Mouse (Mus musculus) G1E (cell line): ENCODE results near the gene Ube2d3.

Experiments
- CTCF ChIP-seq: IDR thresholded peaks from 2 replicates; pipeline ENCODE4 v1.5.1; 2012; ENCODE audit warnings: low read depth, low read length, inconsistent platforms, mixed read lengths
- GATA1 ChIP-seq: IDR thresholded peaks from 2 replicates; pipeline ENCODE4 v1.6.1; 2012; ENCODE audit warnings: borderline replicate concordance, low read length, inconsistent platforms, mixed read lengths
- POLR2AphosphoS5 ChIP-seq: IDR thresholded peaks from 2 replicates; pipeline ENCODE4 v1.6.1; 2012; ENCODE audit warnings: low read depth, low read length, inconsistent platforms; ENCODE audit not compliant: insufficient replicate concordance
- TAL1 ChIP-seq: conservative IDR thresholded peaks from 2 replicates; pipeline ENCODE4 v1.6.1; 2012; ENCODE audit warnings: low read depth, low read length, inconsistent platforms, mixed read lengths

DNA sequence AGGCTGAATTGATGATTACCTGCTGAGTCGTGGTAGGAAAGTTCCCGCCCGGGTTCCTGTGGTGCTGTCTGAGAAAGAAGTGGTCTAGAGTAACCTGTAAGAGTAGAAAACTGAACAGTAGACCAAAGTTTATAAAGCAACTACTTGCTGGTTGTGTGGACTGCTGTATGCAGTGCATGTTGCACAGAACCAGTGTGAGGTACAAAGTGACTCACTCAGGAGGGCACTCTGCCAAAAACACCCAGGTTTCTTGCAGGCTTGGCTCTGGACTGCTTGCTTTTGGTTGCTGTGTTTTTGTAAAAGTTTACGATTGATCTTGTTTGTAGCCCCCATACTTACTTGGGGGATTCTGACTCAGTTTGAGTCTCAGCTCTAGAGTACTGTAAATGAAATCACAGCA is 32.0 kb downstream of the Ube2d3 start:
- no peak for TF ChIP-seq CTCF
- no peak for TF ChIP-seq GATA1
- no peak for TF ChIP-seq TAL1
- no peak; the same call in 1 of the 2 replicates for TF ChIP-seq POLR2AphosphoS5
